Mouse (Mus musculus) activated CD4-positive, CD25-positive, alpha-beta regulatory T cell (primary cell): ENCODE data around the gene Ifit3. TPM values are rescaled to one million over a fixed set of nuclear protein-coding genes. Genes with fewer than 3 reads are reported as not detected.

Experiments
- polyA plus RNA-seq, 2 experiments: library from polyadenylated mRNA; unstranded; fragments of 100-300 nt; shearing (Covaris generic); gene quantifications; one replicate each; pipeline ENCODE4 v1.2.1; 2017

Gene Ifit3
- polyA plus RNA-seq = 10 to 100 TPM; 45.3 to 54.8 TPM

DNA sequence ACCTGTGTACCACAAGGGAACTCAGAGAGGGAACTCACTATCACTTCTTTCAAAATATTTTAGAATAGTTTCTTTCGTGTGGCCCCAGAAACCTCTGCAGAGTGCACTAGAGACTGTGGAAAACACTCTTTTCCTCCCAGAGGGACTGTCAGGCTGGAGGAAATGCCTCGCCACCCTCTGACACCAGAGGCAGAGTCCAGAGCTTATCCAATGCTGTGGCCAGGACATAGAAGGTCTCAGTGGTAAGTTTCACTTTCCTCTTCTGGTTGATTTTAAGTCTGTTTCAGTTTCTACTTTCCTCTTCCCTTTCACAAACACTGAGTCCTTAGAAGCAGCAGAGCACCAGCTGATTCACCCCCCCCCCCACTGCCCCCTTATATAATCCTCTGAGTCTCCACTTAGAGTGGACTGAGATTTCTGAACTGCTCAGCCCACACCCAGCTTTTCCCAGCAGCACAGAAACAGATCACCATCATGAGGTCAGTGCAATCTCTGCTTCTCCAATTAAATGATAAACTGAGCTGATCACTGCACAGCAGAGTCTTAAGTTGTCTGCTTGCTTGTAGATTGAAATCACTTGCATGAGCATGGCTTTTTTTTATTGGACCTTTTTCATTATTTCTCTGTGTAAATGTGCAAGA, at the start of gene Ifit3:
TSS of gene Ifit3 (plus strand) at position 406 of the 641 bp plus-strand sequence.

DNA sequence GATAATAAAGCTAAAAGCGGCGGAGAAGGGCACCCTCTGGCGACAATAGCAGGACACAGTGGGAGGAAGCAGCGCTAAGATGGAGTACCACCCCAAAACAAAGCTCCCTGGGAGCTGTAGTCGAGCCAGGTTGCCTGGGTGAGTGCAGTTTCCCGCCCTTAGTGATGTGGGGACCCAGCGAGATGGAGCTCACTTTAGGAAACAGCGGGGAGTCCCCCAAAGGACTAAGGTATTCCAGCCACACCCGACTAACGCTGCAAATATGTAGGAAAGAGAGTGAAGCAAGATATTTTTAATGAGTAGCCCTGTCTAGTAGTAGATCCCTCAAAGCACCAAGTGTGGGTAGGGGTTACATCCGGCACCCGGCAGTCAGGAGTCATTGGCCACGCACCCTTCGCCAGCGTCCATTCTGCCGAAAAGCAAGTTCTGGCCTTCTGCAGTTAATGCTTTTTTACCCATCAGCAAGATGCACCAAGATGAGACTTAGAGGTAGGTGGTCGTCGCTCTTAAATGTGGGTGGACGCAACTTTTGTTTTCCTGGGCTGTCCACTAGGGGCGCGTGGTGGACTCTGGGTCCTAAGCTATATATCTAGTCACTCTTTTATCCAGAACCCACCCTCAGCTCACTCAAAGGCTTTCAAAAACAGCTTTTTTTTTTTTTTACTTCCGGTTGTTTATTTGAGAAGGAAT, 32.7 kb upstream of the Ifit3 start, which contains the start of gene Ifit2:
TSS of gene Ifit2 (plus strand) at position 161 of the 690 bp plus-strand sequence.

DNA sequence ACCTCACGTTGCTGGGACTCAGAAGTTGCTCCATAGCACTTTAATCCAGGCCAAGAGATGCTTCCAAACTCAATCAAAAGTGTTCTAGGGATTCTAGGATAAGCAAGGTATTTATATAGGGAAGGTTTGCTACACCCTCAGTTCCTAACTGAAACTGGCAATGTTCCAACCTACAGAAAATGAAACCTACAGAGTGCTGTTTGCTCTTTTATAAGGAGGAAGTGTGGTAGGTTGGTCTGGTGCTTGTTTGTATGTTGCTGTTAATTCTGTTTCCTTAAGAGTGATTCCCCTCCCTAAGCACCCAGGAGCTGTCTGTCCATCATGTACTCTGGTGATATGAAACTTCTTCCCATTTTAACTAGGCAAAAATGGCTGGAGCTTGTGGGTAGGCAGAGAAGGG, 18.6 kb downstream of the Ifit3 start, which contains the start of gene Ifit1bl1:
TSS of gene Ifit1bl1 (minus strand) at position 69 of the 400 bp plus-strand sequence.

DNA sequence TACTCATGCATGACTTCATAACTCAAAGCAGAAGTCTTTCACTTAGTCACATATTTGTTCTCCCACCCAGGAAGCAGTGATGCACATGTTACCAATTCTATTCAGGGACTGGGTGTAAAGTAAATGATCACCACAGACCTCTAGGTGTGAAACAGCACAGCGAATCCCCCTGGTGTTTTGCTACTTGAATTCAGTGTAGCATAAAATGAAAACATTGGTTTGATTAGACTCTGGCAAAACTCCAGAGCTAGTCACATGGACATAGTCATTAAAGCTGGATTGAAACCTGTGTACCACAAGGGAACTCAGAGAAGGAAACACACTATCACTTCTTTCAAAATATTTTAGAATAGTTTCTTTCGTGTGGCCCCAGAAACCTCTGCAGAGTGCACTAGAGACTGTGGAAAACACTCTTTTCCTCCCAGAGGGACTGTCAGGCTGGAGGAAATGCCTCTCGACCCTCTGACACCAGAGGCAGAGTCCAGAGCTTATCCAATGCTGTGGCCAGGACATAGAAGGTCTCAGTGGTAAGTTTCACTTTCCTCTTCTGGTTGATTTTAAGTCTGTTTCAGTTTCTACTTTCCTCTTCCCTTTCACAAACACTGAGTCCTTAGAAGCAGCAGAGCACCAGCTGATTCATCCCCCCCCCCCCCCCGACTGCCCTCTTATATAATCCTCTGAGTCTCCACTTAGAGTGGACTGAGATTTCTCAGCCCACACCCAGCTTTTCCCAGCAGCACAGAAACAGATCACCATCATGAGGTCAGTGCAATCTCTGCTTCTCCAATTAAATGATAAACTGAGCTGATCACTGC, 24.1 kb downstream of the Ifit3 start, which contains the start of gene Ifit3b:
TSS of gene Ifit3b (plus strand) at position 734 of the 815 bp plus-strand sequence.

Other genes starting within 250 kb of the Ifit3 start
- gene Ch25h, start 108.4 kb upstream of the Ifit3 start, polyA plus RNA-seq = not detected
- 10 to 100 TPM; 67.1 to 72.4 TPM for gene Lipa, start 56.1 kb upstream of the Ifit3 start, polyA plus RNA-seq
- 10 to 100 TPM; 29.4 to 30.1 TPM for gene Ifit2, start 32.8 kb upstream of the Ifit3 start, polyA plus RNA-seq
- gene Ifit1bl1, start 18.4 kb downstream of the Ifit3 start, polyA plus RNA-seq = 100 to 1,000 TPM in 1 of 2 experiments, 10 to 100 TPM in 1; 70.8 to 124 TPM
- gene Ifit3b, start 24.4 kb downstream of the Ifit3 start, polyA plus RNA-seq = 10 to 100 TPM in 1 of 2 experiments, 1 to 10 TPM in 1; 6.2 to 13.9 TPM
- 1 to 10 TPM; 1.0 to 1.9 TPM for gene Ifit1bl2, start 57.2 kb downstream of the Ifit3 start, polyA plus RNA-seq
- gene Ifit1, start 57.3 kb downstream of the Ifit3 start, polyA plus RNA-seq = 10 to 100 TPM; 47.1 to 56.2 TPM
- gene Slc16a12, start 163.8 kb downstream of the Ifit3 start, polyA plus RNA-seq = not detected